In the genomic region with DNA sequence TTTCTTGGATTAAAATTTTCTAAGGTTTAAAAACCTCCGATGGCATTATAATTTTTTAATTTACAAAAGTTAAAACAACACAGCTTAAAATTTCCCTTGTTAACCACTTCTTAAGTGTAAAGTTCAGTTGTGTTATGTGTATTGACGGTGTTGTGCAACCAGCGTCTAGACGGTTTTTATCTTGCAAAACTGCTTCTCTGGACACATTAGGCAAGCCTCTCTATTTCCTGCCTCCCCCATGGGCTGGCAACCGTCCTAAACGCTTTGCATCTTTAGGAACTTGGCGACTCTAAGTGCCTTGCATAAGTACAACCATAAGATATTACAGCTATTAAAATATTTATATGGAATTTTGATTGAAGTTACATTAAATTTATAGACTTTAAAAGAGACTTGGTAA, we compare ENCODE assay signal across 16 mouse cellular contexts.
A peak's percentile ranks its signal among the peaks of the same experiment; 100 is the strongest.
DNase-seq lines count a peak whose midpoint lies in the region; ATAC-seq and TF ChIP-seq lines count a peak whose summit lies in the region.
"Had no signal": no experiment of that assay in that cellular context is flagged by ENCODE, and none has a peak within 500 bp of the region (broad histone marks: within the 10 kb centered on the region; RNA-seq: fewer than 3 reads in every experiment).

No protein-coding gene starts in this region.

- no peak for TF ChIP-seq CTCF in heart, postnatal 0 days (IDR thresholded peaks at IDR 0.05; ENCODE audit: low read depth)

- H3K9ac ChIP-seq in heart, postnatal 0 days (replicated peaks; ENCODE audit: low read depth, low read length): no peak overlapping the region
- no peak overlapping the region for H3K9ac ChIP-seq in heart, embryonic 11.5 days (ENCODE audit: low read depth, low read length)
- H3K9ac ChIP-seq: limb, embryonic 15.5 days had no signal

- no peaks in the 10 kb centered on the region for H3K9me3 ChIP-seq in heart, postnatal 0 days (replicated peaks; ENCODE audit: control insufficient read depth, low read length)
- no peaks in the 10 kb centered on the region for H3K9me3 ChIP-seq in heart, embryonic 11.5 days (replicated peaks; ENCODE audit: control insufficient read depth, low read length)
- H3K9me3 ChIP-seq: limb, embryonic 15.5 days had no signal

- H3K27ac ChIP-seq in heart, postnatal 0 days (ENCODE audit: low read depth): no peak overlapping the region
- no peak overlapping the region for H3K27ac ChIP-seq in heart, embryonic 11.5 days (ENCODE audit: low read depth, low read length)
- H3K27ac ChIP-seq: limb, embryonic 15.5 days had no signal

- no peak for ATAC-seq in heart, postnatal 0 days (ENCODE audit: insufficient read depth, low read depth)
- ATAC-seq in heart, embryonic 11.5 days (replicated peaks; ENCODE audit: insufficient number of reproducible peaks, low FRiP score, low TSS enrichment): no peak
- ATAC-seq in common myeloid progenitor, adult 5-6 weeks (replicated peaks; ENCODE audit: low read depth, poor library complexity, severe bottlenecking): peak; percentile 79
- ATAC-seq: CD4-positive, CD25-positive, alpha-beta regulatory T cell, adult 4 months; midbrain, embryonic 16.5 days had no signal

- H3K4me2 ChIP-seq in heart, postnatal 0 days (ENCODE audit: low read depth, low read length): no peak overlapping the region
- H3K4me2 ChIP-seq in heart, embryonic 11.5 days: no peak overlapping the region
- H3K4me2 ChIP-seq: limb, embryonic 15.5 days had no signal

- no peaks in the 10 kb centered on the region for H3K27me3 ChIP-seq in heart, postnatal 0 days (ENCODE audit: control insufficient read depth, insufficient read depth, low read length)
- no peaks in the 10 kb centered on the region for H3K27me3 ChIP-seq in heart, embryonic 11.5 days (ENCODE audit: control insufficient read depth, insufficient read depth, low read length)

- TF ChIP-seq EP300 in heart, postnatal 0 days (IDR thresholded peaks at IDR 0.05; ENCODE audit: low read depth): no peak

- DNase-seq in heart, postnatal 0 days (ENCODE audit: low spot score): peak; percentile 44
- DNase-seq in 416B (ENCODE audit: low read depth): peak; percentile 97
- DNase-seq in lung, postnatal 10 days: peak; percentile 71
- no peak for DNase-seq in right cerebral cortex, postnatal 14 days
- no peak for DNase-seq in gastrocnemius, postnatal 25 days
- no peak for DNase-seq in layer of hippocampus, adult 9-10 months (ENCODE audit: low spot score)
- DNase-seq: heart, postnatal 10 days; kidney, adult 18-20 months; layer of hippocampus, postnatal 36 days; thymus, adult 2 months had no signal

- H3K36me3 ChIP-seq in heart, postnatal 0 days (replicated peaks; ENCODE audit: control insufficient read depth, insufficient read depth, low read length): no peaks in the 10 kb centered on the region
- H3K36me3 ChIP-seq in heart, embryonic 11.5 days (ENCODE audit: control insufficient read depth, insufficient read depth, low read length): no peaks in the 10 kb centered on the region
- H3K36me3 ChIP-seq: limb, embryonic 15.5 days had no signal

- H3K4me1 ChIP-seq in heart, postnatal 0 days (ENCODE audit: control insufficient read depth, insufficient read depth): no peaks in the 10 kb centered on the region
- no peaks in the 10 kb centered on the region for H3K4me1 ChIP-seq in heart, embryonic 11.5 days (ENCODE audit: control insufficient read depth, insufficient read depth, low read length)
- H3K4me1 ChIP-seq: limb, embryonic 15.5 days had no signal

- H3K4me3 ChIP-seq in heart, postnatal 0 days (ENCODE audit: low read depth, low read length): no peak overlapping the region
- no peak overlapping the region for H3K4me3 ChIP-seq in heart, embryonic 11.5 days (ENCODE audit: low read depth, low read length)
- H3K4me3 ChIP-seq: erythroblast, embryonic 14.5 days; limb, embryonic 15.5 days had no signal

- WGBS in heart, postnatal 0 days: 41% methylated on average over 7 of the region's 7 CpGs
- WGBS in heart, embryonic 11.5 days (ENCODE audit: insufficient replicate concordance): 62% methylated on average over 7 of the region's 7 CpGs

Comparison
In these comparisons a context has a peak if more than half of its experiments do, and no peak if none do; other contexts are left out.
1. DNase-seq: peak in heart, postnatal 0 days (single experiment), 416B (single experiment) and lung, postnatal 10 days (single experiment); none in right cerebral cortex, postnatal 14 days (single experiment), gastrocnemius, postnatal 25 days (single experiment) and layer of hippocampus, adult 9-10 months (single experiment).